Mouse (Mus musculus) forebrain, postnatal 0 days (tissue): ENCODE data around the gene Ryr2. TPM values are rescaled to one million over a fixed set of nuclear protein-coding genes. Genes with fewer than 3 reads are reported as not detected.

Experiments used
- ATAC-seq: fragments of 200-750 bp; cut with Nextera tagmentation; 2 replicates; pipeline ENCODE4 v1.8.0; 2017; ENCODE audit warnings: mild to moderate bottlenecking, moderate library complexity
- DNase-seq: peaks from one replicate; pipeline ENCODE4 v3.0.0-alpha.2; 2015
- H3K27ac ChIP-seq: fragments of 300-500 bp; sonication (generic); 2 replicates; pipeline ENCODE4 v1.5.1; 2014; ENCODE audit warnings: low read depth, mild to moderate bottlenecking, antibody characterized with exemption, low read length, moderate library complexity, mixed read lengths
- H3K27me3 ChIP-seq: fragments of 300-500 bp; sonication (generic); 2 replicates; pipeline ENCODE4 v1.6.1; 2014; ENCODE audit warnings: mild to moderate bottlenecking, low read length, mixed read lengths; ENCODE audit not compliant: insufficient read depth
- H3K36me3 ChIP-seq: fragments of 300-500 bp; sonication (generic); 2 replicates; pipeline ENCODE4 v1.6.1; 2014; ENCODE audit warnings: mild to moderate bottlenecking, moderate library complexity; ENCODE audit not compliant: insufficient read depth
- H3K4me1 ChIP-seq: fragments of 300-500 bp; sonication (generic); 2 replicates; pipeline ENCODE4 v1.6.1; 2014; ENCODE audit warnings: antibody characterized with exemption; ENCODE audit not compliant: insufficient read depth
- H3K4me2 ChIP-seq: fragments of 300-500 bp; sonication (generic); 2 replicates; pipeline ENCODE4 v1.6.1; 2014; ENCODE audit warnings: low read depth, mild to moderate bottlenecking, moderate library complexity
- H3K4me3 ChIP-seq: fragments of 300-500 bp; sonication (generic); 2 replicates; pipeline ENCODE4 v1.5.1; 2014; ENCODE audit warnings: low read depth, low read length, mixed read lengths
- H3K9ac ChIP-seq: fragments of 300-500 bp; sonication (generic); 2 replicates; pipeline ENCODE4 v1.6.1; 2014; ENCODE audit warnings: mild to moderate bottlenecking
- H3K9me3 ChIP-seq: fragments of 300-500 bp; sonication (generic); 2 replicates; pipeline ENCODE4 v1.6.1; 2016; ENCODE audit warnings: low read length
- CTCF ChIP-seq: sonication (generic); IDR thresholded peaks from 2 replicates; pipeline ENCODE4 v1.5.1; 2016; ENCODE audit warnings: antibody characterized with exemption, control low read depth, low read depth
- WGBS: fragments of 180-500 bp; shearing (Covaris S2); extraction: QIAGEN DNeasy Blood & Tissue Kit; methylation state at CpG from one replicate; pipeline ENCODE4 v1.1.7; 2014; 5-methylcytosine and 5-hydroxymethylcytosine counted together
- polyA plus RNA-seq: library from polyadenylated mRNA; unstranded; fragments of >200 nt; fragmentation: Nextera tagmentation; extraction: Ambion mirVana; gene quantifications from 2 replicates; pipeline ENCODE4 v1.2.1, GENCODE M21; 2015
- total RNA-seq: library from RNA; depleted of rRNA; stranded (reverse); fragments of >200 nt; gene quantifications from 2 replicates; pipeline ENCODE4 v1.2.3, GENCODE M21; 2014

Gene Ryr2
- total and polyA plus RNA-seq, 2 experiments from 2014 or later = 2.1 to 22.8 TPM

- WGBS = 20% methylated on average over 7 of the region's 7 CpGs
- peak; percentile 39 for DNase-seq
- peak; percentile 93 for ATAC-seq
Observed at GRCm38 (mm10) chr13:11757894-11758293, 348.9 kb downstream of the Ryr2 start.

GRCm38 (mm10) chr13:11745479-11745878, 361.3 kb downstream of the Ryr2 start:
- H3K27ac ChIP-seq = no peak overlapping the region
- H3K27me3 ChIP-seq = no peaks in the 10 kb centered on the region
- WGBS = 89% methylated on average over 9 of the region's 9 CpGs
- no peak overlapping the region for H3K4me3 ChIP-seq
- H3K9me3 ChIP-seq = no peaks in the 10 kb centered on the region
- H3K4me1 ChIP-seq = no peaks in the 10 kb centered on the region
- no peak overlapping the region for H3K4me2 ChIP-seq
- ATAC-seq = no peak
- no peak for DNase-seq
- H3K9ac ChIP-seq = no peak overlapping the region
- H3K36me3 ChIP-seq = no peaks in the 10 kb centered on the region
- TF ChIP-seq CTCF = no peak

More at GRCm38 (mm10) chr13:11757894-11758293, 348.9 kb downstream of the Ryr2 start:
- no peaks in the 10 kb centered on the region for H3K9me3 ChIP-seq
- TF ChIP-seq CTCF = no peak
- no peak overlapping the region for H3K4me2 ChIP-seq
- no peak overlapping the region for H3K9ac ChIP-seq
- H3K27ac ChIP-seq = no peak overlapping the region
- no peaks in the 10 kb centered on the region for H3K4me1 ChIP-seq
- no peak overlapping the region for H3K4me3 ChIP-seq
- H3K36me3 ChIP-seq = no peaks in the 10 kb centered on the region
- H3K27me3 ChIP-seq = no peaks in the 10 kb centered on the region

GRCm38 (mm10) chr13:11738211-11738610, 368.5 kb downstream of the Ryr2 start:
- peaks cover 4% of the 10 kb centered on the region; the same call in 1 of the 2 replicates for H3K36me3 ChIP-seq
- no peak overlapping the region for H3K9ac ChIP-seq
- 87% methylated on average over 12 of the region's 12 CpGs for WGBS
- H3K4me2 ChIP-seq = no peak overlapping the region
- H3K4me3 ChIP-seq = no peak overlapping the region
- DNase-seq (no peak), ATAC-seq (0 out of 2 replicates have a peak, but pooled peaks have one; percentile 18)
- H3K27ac ChIP-seq = no peak overlapping the region
- no peaks in the 10 kb centered on the region for H3K4me1 ChIP-seq
- H3K9me3 ChIP-seq = no peaks in the 10 kb centered on the region
- H3K27me3 ChIP-seq = no peaks in the 10 kb centered on the region
- TF ChIP-seq CTCF = no peak

GRCm38 (mm10) chr13:11716216-11716615, 390.5 kb downstream of the Ryr2 start:
- no peaks in the 10 kb centered on the region for H3K36me3 ChIP-seq
- no peak overlapping the region for H3K9ac ChIP-seq
- TF ChIP-seq CTCF = no peak
- H3K4me2 ChIP-seq = no peak overlapping the region
- no peak overlapping the region for H3K27ac ChIP-seq
- H3K27me3 ChIP-seq = no peaks in the 10 kb centered on the region
- peak; percentile 3 for DNase-seq
- WGBS = 85% methylated on average over 4 of the region's 4 CpGs
- H3K9me3 ChIP-seq = no peaks in the 10 kb centered on the region
- H3K4me1 ChIP-seq = no peaks in the 10 kb centered on the region
- H3K4me3 ChIP-seq = no peak overlapping the region
- no peak for ATAC-seq

GRCm38 (mm10) chr13:11709708-11710471, 396.9 kb downstream of the Ryr2 start:
- no peak for DNase-seq
- H3K9me3 ChIP-seq = no peaks in the 10 kb centered on the region
- no peak overlapping the region for H3K27ac ChIP-seq
- no peak overlapping the region for H3K4me2 ChIP-seq
- no peaks in the 10 kb centered on the region for H3K27me3 ChIP-seq
- no peaks in the 10 kb centered on the region for H3K36me3 ChIP-seq
- no peak overlapping the region for H3K9ac ChIP-seq
- WGBS = 81% methylated on average over 7 of the region's 7 CpGs
- no peak for ATAC-seq
- H3K4me1 ChIP-seq = no peaks in the 10 kb centered on the region
- no peak overlapping the region for H3K4me3 ChIP-seq
- no peak for TF ChIP-seq CTCF

GRCm38 (mm10) chr13:11701721-11702120, 405.0 kb downstream of the Ryr2 start:
- Histone ChIP-seq H3K27me3 (no peaks in the 10 kb centered on the region), H3K4me2 (no peak overlapping the region), H3K36me3 (no peaks in the 10 kb centered on the region), H3K9me3 (no peaks in the 10 kb centered on the region), H3K27ac (no peak overlapping the region), H3K9ac (no peak overlapping the region), H3K4me3 (no peak overlapping the region), H3K4me1 (no peaks in the 10 kb centered on the region)
- ATAC-seq (no peak), DNase-seq (no peak)
- WGBS = 97% methylated on average over 3 of the region's 3 CpGs
- no peak for TF ChIP-seq CTCF

GRCm38 (mm10) chr13:11696496-11696895, 410.2 kb downstream of the Ryr2 start:
- TF ChIP-seq CTCF = no peak
- Histone ChIP-seq H3K9ac (no peak overlapping the region), H3K4me3 (no peak overlapping the region), H3K27me3 (no peaks in the 10 kb centered on the region), H3K4me2 (no peak overlapping the region), H3K4me1 (no peaks in the 10 kb centered on the region), H3K9me3 (no peaks in the 10 kb centered on the region), H3K27ac (no peak overlapping the region), H3K36me3 (no peaks in the 10 kb centered on the region)
- 67% methylated on average over 1 of the region's 1 CpGs for WGBS
- DNase-seq (no peak), ATAC-seq (no peak)
